Mouse (Mus musculus) Patski (cell line): ENCODE measurements at regions not wholly inside any gene's neighbourhood (a gene's known extent, or its start where the extent isn't known, plus 50 kb on each side); places are given as distances from the start of the nearest gene placed in this dataset.

Source experiments
- ATAC-seq: fragments of 100-300 bp; one replicate; pipeline ENCODE4 v1.8.0; 2021
- CTCF ChIA-PET: fragments of 350-600 bp; sonication (Branson Sonifier 250); formaldehyde crosslinking; loops from one replicate; lab custom pipeline; 2022; ENCODE audit warnings: inconsistent platforms; lab: Charles Lee
- POLR2A ChIA-PET: fragments of 350-600 bp; sonication (Branson Sonifier 250); formaldehyde crosslinking; loops from one replicate; lab custom pipeline; 2022; ENCODE audit warnings: antibody characterized with exemption, inconsistent platforms; lab: Charles Lee
- DNase-seq: peaks from one replicate; pipeline ENCODE4 v3.0.0-alpha.2; 2011; ENCODE audit warnings: low read depth, low spot score
- H3K27me3 ChIP-seq: fragments of 371-371 bp; one replicate; pipeline ENCODE4 v1.5.1; 2021
- CTCF ChIP-seq: fragments of 100-300 bp; IDR thresholded peaks from one replicate; pipeline ENCODE4 v1.5.1; 2021
- in situ Hi-C: fragments of 300-500 bp; cut with MboI; formaldehyde crosslinking; loops from 3 replicates; pipeline ENCODE4 v1.11.1; 2018; ENCODE audit warnings: low pct_unique_long_range_greater_than_20kb, mixed read lengths

DNA sequence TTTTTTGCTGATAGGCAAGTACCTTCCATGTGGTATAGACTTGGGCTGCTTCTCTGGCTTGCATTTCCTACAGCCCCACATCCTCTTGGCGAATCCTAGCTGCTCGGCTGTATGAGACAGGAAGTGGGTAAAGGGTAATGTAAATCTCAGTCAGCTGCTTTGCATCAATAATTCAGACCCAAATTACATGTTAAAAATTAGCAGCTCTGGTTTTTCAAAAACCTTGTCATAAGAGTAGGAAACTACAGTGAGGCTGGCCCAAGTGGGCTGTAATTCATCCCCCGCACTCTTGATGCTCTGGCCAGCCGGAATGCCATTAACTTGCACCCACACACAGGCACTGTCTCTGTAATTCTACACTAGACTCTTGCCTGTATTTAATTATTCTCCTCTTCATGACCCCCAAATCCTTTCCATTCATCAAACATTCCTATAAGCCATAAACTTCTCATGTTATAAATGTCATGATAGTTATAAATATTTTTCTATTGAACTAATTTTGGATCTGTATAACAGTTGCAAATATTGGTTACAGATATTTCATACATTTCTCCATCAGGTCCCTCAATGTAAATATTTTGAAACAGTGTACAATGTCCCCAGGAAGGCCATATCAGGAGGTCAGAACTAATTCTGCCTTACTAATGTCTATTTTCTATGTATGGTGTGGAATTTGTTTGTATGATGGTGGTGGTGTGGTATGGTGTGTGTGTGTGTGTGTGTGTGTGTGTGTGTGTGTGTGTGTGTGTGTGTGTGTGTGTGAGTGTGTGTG is 261.0 kb upstream of the Cxadr start:
- ChIA-PET CTCF (no interaction called here), POLR2A (no interaction called here)
- TF ChIP-seq CTCF: no peak
- H3K27me3 ChIP-seq: peaks cover 16% of the 10 kb centered on the region
- ATAC-seq (no peak), DNase-seq (no peak)
- in situ Hi-C loops: no loop called here

DNA sequence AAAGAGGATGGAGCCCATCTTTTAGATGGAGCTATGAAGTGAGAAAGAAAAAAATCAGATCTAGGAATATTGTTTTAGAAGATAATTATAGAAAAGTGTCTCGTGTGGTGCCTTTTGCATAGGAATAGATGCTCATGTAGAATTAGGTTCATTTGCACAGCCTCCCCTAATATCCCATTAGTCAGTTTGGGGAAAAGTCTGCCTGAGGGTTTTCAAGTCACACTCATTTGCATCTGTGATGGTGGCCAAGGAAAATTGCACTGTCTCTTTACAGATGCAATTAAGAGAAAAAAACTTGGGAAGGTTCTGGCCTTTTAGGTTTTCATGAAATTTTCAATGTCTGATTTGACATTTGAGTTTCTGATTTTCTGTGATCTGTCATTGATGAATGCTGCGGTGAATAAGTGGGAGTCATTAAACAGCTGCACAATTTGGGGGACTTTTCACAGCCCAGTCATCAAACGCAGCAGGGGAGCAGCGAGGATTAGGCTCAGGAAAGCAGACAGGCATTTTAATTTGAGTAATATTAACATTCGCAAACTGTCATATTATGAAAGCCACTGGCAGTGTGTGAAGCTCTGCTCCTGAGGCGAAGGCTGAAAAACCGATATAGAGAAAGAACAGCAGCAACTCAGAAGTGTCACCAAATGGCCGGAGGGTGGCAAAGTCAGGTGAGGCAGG is 281.5 kb upstream of the Cxadr start:
- ChIA-PET POLR2A (no interaction called here), CTCF (no interaction called here)

DNA sequence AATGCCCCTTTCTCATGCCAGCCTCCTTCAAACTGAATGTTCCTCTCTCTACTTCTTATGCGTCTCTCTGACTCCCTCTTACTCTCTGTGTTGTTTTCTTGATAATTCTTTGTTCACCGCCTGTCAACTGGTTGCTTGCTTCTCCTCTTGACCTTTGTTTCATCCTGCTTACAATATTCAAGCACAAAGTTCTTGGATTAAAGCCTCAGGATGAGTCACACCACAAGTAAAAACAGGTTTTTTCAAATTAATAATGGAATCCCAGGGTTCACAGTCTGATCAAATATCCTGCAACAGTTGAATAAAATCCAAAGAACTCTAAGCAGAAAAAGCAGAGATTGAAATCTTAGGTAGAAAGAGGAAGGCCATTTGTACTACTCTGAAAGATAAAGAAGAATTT is 285.9 kb upstream of the Cxadr start:
- peaks cover 46% of the 10 kb centered on the region for H3K27me3 ChIP-seq
- in situ Hi-C loops: no loop called here
- DNase-seq (no peak), ATAC-seq (no peak)
- ChIA-PET CTCF (no interaction called here), POLR2A (no interaction called here)
- TF ChIP-seq CTCF: no peak

More for the DNA sequence above, 281.5 kb upstream of the Cxadr start:
- in situ Hi-C loops: no loop called here
- peaks cover 29% of the 10 kb centered on the region for H3K27me3 ChIP-seq
- TF ChIP-seq CTCF: no peak
- no peak for ATAC-seq
- no peak for DNase-seq

DNA sequence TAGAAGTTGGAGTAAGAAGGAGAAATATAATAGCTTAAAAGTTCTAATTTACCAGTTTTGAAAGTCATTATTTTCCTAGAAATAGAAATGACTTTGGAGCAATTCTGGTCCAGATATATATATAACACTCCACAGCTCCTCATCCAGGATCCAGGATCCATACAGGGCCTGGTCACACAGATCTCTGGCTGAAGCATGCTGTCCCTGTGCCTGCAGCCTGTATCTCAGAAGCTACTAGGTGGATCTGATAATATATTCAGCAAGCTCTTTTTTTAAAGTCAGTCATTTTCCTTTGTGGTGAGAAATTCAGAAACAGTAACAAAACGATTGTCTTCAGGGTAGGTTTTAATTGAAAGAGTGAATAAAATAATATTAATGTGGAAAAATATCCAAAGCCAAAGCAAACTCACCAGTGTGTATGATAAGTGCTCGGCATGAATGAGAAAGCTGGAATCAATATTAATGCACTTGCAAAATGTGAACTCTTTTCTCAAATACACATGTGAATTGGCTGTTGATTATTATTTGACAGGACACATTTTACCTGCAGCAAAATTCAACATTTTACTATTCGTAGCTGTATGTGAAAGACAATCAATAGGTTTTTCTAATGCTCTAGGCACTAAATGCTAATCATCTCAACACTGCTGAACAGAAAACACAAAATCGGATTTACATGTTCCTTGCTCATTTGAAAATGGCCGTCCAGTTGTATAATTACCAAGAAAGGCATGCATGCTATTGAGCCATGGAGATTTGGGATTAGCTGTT is 288.1 kb upstream of the Cxadr start:
- no peak for TF ChIP-seq CTCF
- ATAC-seq: no peak
- H3K27me3 ChIP-seq: peaks cover 43% of the 10 kb centered on the region
- DNase-seq: no peak
- POLR2A ChIA-PET: no interaction called here
- in situ Hi-C loops: no loop called here
- CTCF ChIA-PET: no interaction called here

DNA sequence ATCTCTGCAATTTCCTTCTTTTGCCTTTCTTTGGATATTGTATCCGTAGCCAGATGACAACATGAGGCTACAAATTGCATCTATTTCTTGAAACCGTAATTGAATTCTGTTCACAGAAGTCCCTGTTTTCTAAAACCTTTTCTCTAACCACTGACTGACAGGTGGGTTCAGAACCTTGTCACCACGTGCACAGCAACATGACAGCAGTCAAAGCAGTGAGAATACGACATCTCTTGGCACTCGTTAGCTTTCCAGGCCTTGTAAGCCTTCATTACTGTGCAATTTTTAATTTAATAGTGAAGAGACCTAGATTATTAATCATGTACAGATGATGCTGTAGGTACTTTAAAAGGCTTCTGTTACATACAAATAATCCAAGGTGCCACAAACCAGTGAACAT is 297.3 kb upstream of the Cxadr start:
- H3K27me3 ChIP-seq: no peaks in the 10 kb centered on the region
- CTCF ChIA-PET: no interaction called here
- TF ChIP-seq CTCF: no peak
- ATAC-seq: no peak
- POLR2A ChIA-PET: interaction anchor here (0.6 kb wide), 1 partner anchor 132 kb away, joined by 7 read pairs; no protein-coding TSS in a partner anchor
- in situ Hi-C loops: no loop called here
- no peak for DNase-seq

DNA sequence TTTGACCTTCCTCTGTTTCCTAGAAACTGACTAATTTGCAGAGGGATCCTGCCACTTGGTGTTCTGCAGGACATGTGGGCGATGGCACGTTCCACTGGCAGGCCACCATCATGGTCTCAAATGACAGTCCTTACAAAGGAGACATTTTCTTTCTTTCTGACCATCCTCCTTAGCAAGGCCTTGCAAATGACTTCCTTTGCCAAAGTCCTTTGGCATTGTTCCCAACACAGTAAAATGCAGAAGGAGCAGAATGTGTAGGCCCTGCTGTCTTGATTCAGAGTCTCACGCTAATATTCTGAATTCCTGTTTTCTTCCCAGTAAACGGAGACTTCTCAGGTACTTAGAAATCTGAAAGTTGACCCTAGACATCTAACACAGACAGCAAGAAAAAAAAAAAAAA is 308.3 kb upstream of the Cxadr start:
- H3K27me3 ChIP-seq: peaks cover 6% of the 10 kb centered on the region
- no peak for TF ChIP-seq CTCF
- no peak for ATAC-seq
- in situ Hi-C loops: loop anchor here (25.0 kb wide), 1 partner anchor 456 kb away; no protein-coding TSS in a partner anchor
- POLR2A ChIA-PET: no interaction called here
- CTCF ChIA-PET: no interaction called here
- no peak for DNase-seq

DNA sequence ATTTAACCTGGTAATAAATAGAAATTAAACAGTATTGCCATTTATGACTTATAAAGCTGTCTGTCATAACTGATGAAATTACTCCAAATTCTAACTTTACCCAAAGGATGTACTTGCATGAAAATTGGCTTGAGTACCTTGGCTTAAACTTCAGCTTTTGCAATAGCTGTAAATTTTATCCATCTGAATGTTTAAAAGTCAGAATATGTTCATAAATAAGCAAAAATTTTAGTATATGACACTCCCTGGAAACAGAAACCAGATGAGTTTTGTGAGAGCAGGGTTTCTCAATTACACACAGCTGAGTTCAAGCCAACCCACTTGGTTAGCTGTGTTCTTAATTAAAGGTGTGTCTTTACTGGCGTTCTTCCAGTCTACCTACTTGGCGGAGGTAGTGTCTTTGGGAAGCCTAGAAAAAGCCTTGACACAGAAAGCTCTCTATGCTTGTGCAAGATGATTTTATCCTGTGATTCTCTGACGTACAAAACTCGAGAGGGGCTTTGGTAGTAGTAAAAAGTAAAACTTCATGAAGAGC is 311.4 kb upstream of the Cxadr start:
- no peak for DNase-seq
- H3K27me3 ChIP-seq: peaks cover 8% of the 10 kb centered on the region
- TF ChIP-seq CTCF: no peak
- in situ Hi-C loops: loop anchor here (25.0 kb wide), 1 partner anchor 453 kb away; no protein-coding TSS in a partner anchor
- POLR2A ChIA-PET: no interaction called here
- CTCF ChIA-PET: no interaction called here
- no peak for ATAC-seq

DNA sequence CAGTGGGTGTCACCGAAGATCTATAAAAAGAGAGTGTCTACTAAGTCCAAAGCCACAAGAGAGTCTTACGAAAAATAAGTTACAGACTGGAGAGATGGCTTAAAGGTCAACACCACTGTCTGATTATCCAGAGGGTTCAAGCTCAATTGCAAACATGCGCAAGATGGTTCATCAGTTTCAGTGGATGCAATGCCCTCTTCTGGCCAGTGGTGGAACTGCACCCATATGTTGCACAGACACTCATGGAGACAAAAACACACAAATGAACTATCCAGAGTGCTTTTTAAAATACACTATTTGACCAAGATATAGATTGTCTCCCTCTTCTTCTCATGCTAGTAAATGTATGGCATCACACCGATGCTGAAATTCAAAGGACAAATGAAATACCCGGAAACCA is 312.1 kb upstream of the Cxadr start:
- in situ Hi-C loops: loop anchor here (25.0 kb wide), 1 partner anchor 452 kb away; no protein-coding TSS in a partner anchor
- ChIA-PET CTCF (no interaction called here), POLR2A (no interaction called here)
- no peak for DNase-seq
- ATAC-seq: no peak
- TF ChIP-seq CTCF: peak; percentile 38
- H3K27me3 ChIP-seq: peaks cover 8% of the 10 kb centered on the region

DNA sequence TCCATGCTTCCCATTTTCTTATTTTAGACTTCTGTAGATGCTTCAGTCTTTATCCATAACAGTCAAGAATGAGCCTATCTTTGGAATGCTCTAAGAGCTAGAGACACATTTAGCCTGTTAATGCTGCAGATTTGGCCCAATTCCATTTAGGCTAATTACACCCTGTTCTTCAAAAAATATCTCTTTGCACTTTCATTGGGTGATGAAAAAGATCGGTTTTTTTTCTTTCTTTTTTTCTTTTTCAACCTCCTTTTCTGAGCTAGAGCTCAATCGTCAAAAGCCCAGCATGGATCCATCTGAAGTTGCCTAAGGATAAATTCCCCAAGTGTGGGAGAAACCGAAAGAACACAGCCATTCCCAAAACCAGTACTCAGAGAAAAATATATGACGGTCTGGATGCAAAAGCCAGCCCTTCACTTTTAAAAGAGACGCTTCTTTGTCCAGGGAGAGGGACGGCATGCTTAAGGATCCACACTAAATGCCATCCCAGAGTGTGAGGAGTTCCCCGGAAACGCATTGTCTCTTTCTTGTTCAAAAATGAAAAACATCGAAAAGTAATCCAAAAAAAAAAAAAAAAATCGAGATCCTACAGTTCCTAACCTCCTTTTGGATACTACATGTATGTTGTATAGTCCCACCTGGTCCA is 314.3 kb upstream of the Cxadr start:
- POLR2A ChIA-PET: no interaction called here
- H3K27me3 ChIP-seq: peaks cover 8% of the 10 kb centered on the region
- ATAC-seq (no peak), DNase-seq (no peak)
- in situ Hi-C loops: loop anchor here (25.0 kb wide), 1 partner anchor 450 kb away; no protein-coding TSS in a partner anchor
- TF ChIP-seq CTCF: no peak
- CTCF ChIA-PET: no interaction called here

DNA sequence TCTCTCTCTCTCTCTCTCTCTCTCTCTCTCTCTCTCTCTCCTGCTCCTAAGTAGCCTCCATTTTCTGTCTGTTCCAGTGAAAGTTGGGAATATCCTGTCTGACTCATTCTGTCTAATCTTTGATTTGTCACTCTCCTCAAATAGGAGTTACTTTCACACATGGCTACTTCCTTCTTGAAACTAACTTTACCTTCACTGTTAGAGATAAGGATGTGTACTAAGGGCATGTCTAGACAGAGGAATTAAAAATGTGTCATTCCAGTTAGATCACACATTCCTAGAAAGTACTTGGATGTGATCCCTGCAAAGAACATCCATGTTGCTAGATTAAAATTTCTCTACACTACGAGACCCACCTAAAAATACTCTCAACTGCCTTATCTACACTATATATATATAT is 346.9 kb upstream of the Gm11146 start:
- ChIA-PET POLR2A (no interaction called here), CTCF (no interaction called here)
- no peak for TF ChIP-seq CTCF
- no peaks in the 10 kb centered on the region for H3K27me3 ChIP-seq
- ATAC-seq (no peak), DNase-seq (no peak)
- in situ Hi-C loops: no loop called here
